Comparison of ENCODE assay signal across 8 mouse cellular contexts in the genomic region with DNA sequence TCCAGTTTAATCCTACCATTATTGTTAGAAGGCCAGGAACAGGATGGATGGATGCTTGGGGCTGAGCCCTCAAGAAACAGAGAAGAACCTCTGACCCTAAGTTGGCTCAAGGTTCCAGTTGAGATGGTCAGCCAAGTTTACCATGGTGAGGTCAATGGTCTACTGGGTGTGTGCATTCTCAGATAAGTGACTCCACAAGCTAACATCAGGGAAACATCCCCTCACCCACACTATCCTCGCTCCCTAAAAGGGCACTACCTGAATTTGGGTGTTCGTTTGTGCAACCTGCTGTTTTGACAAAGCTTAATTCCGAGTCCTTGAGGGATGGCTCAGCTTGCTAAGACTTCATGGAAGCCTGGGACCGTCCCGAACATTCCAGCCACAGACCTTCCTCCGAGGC. TPM values are rescaled to one million over a fixed set of nuclear protein-coding genes. Genes with fewer than 3 reads are reported as not detected.
A peak's percentile ranks its signal among the peaks of the same experiment; 100 is the strongest.
DNase-seq lines count a peak whose midpoint lies in the region; ATAC-seq and TF ChIP-seq lines count a peak whose summit lies in the region.

No protein-coding gene starts in this region.

- H3K36me3 ChIP-seq in heart, postnatal 0 days (replicated peaks; ENCODE audit: control insufficient read depth, insufficient read depth, low read length): no peaks in the 10 kb centered on the region
- no peaks in the 10 kb centered on the region for H3K36me3 ChIP-seq in embryonic facial prominence, embryonic 10.5 days (replicated peaks)
- H3K36me3 ChIP-seq in intestine, embryonic 16.5 days (ENCODE audit: control insufficient read depth, insufficient read depth, low read length): no peaks in the 10 kb centered on the region
- no peaks in the 10 kb centered on the region for H3K36me3 ChIP-seq in midbrain, embryonic 14.5 days (ENCODE audit: control insufficient read depth, insufficient read depth, low read length)

- no peak for TF ChIP-seq EP300 in heart, postnatal 0 days (IDR thresholded peaks at IDR 0.05; ENCODE audit: low read depth)

- 0 out of 2 replicates have a peak, but pooled peaks cover 4% of the 10 kb centered on the region for H3K27me3 ChIP-seq in heart, postnatal 0 days (ENCODE audit: control insufficient read depth, insufficient read depth, low read length)
- no peaks in the 10 kb centered on the region for H3K27me3 ChIP-seq in embryonic facial prominence, embryonic 10.5 days (replicated peaks; ENCODE audit: low read depth, poor library complexity, severe bottlenecking)
- H3K27me3 ChIP-seq in intestine, embryonic 16.5 days (replicated peaks; ENCODE audit: control insufficient read depth, insufficient read depth, low read length): no peaks in the 10 kb centered on the region
- no peaks in the 10 kb centered on the region; the same call in 1 of the 2 replicates for H3K27me3 ChIP-seq in midbrain, embryonic 14.5 days (ENCODE audit: control insufficient read depth, insufficient read depth, low read length)

- H3K9me3 ChIP-seq in heart, postnatal 0 days (replicated peaks; ENCODE audit: control insufficient read depth, low read length): no peaks in the 10 kb centered on the region
- no peaks in the 10 kb centered on the region for H3K9me3 ChIP-seq in embryonic facial prominence, embryonic 10.5 days
- H3K9me3 ChIP-seq in intestine, embryonic 16.5 days (ENCODE audit: control insufficient read depth, low read length): no peaks in the 10 kb centered on the region
- no peaks in the 10 kb centered on the region for H3K9me3 ChIP-seq in midbrain, embryonic 14.5 days (ENCODE audit: control insufficient read depth, low read length)

- H3K27ac ChIP-seq in heart, postnatal 0 days (ENCODE audit: low read depth): no peak overlapping the region
- peak overlapping the region; percentile 89; the same call in 1 of the 2 replicates for H3K27ac ChIP-seq in embryonic facial prominence, embryonic 10.5 days (replicated peaks)
- no peak overlapping the region for H3K27ac ChIP-seq in intestine, embryonic 16.5 days (ENCODE audit: low read length)
- no peak overlapping the region for H3K27ac ChIP-seq in midbrain, embryonic 14.5 days (replicated peaks; ENCODE audit: low read depth, low read length)

- peak overlapping the region; percentile 72 for H3K4me2 ChIP-seq in heart, postnatal 0 days (ENCODE audit: low read depth, low read length)
- peak overlapping the region; percentile 90 for H3K4me2 ChIP-seq in intestine, embryonic 16.5 days (ENCODE audit: low read depth, low read length)
- peak overlapping the region; percentile 92 for H3K4me2 ChIP-seq in midbrain, embryonic 14.5 days (ENCODE audit: low read length)

- peak overlapping the region; percentile 4; the same call in 1 of the 2 replicates for H3K9ac ChIP-seq in heart, postnatal 0 days (replicated peaks; ENCODE audit: low read depth, low read length)
- peak overlapping the region; percentile 75 for H3K9ac ChIP-seq in intestine, embryonic 16.5 days (ENCODE audit: low read depth, low read length)
- H3K9ac ChIP-seq in midbrain, embryonic 14.5 days (replicated peaks; ENCODE audit: low read length): no peak overlapping the region; the same call in 1 of the 2 replicates

- no peak for ATAC-seq in heart, postnatal 0 days (ENCODE audit: insufficient read depth, low read depth)
- ATAC-seq in intestine, embryonic 16.5 days: no peak
- no peak for ATAC-seq in midbrain, embryonic 14.5 days (ENCODE audit: low FRiP score, low TSS enrichment)
- no peak for ATAC-seq in CD4-positive, CD25-positive, alpha-beta regulatory T cell, adult 4 months

- no peak for DNase-seq in heart, postnatal 0 days (ENCODE audit: low spot score)
- no peak for DNase-seq in heart, adult 11 months
- DNase-seq in embryonic facial prominence, embryonic 10.5 days (ENCODE audit: low spot score): no peak
- DNase-seq in midbrain, embryonic 14.5 days: no peak
- no peak for DNase-seq in B cell, adult 2 months
- DNase-seq in layer of hippocampus, postnatal 36 days: no peak

- WGBS in heart, postnatal 0 days: 15% methylated on average over 6 of the region's 6 CpGs
- 6% methylated on average over 6 of the region's 6 CpGs for WGBS in embryonic facial prominence, embryonic 10.5 days
- 3% methylated on average over 6 of the region's 6 CpGs for WGBS in intestine, embryonic 16.5 days
- 8% methylated on average over 6 of the region's 6 CpGs for WGBS in midbrain, embryonic 14.5 days

- TF ChIP-seq CTCF in heart, postnatal 0 days (IDR thresholded peaks at IDR 0.05; ENCODE audit: low read depth): no peak

- H3K4me1 ChIP-seq in heart, postnatal 0 days (ENCODE audit: control insufficient read depth, insufficient read depth): peaks cover 11% of the 10 kb centered on the region
- H3K4me1 ChIP-seq in embryonic facial prominence, embryonic 10.5 days: peaks cover 72% of the 10 kb centered on the region
- peaks cover 29% of the 10 kb centered on the region for H3K4me1 ChIP-seq in intestine, embryonic 16.5 days (ENCODE audit: control insufficient read depth, insufficient read depth, low read length)
- peaks cover 12% of the 10 kb centered on the region; the same call in 1 of the 2 replicates for H3K4me1 ChIP-seq in midbrain, embryonic 14.5 days (ENCODE audit: control insufficient read depth, insufficient read depth, low read length)

- peak overlapping the region; percentile 52 for H3K4me3 ChIP-seq in heart, postnatal 0 days (ENCODE audit: low read depth, low read length)
- peak overlapping the region; percentile 71 for H3K4me3 ChIP-seq in embryonic facial prominence, embryonic 10.5 days
- H3K4me3 ChIP-seq in intestine, embryonic 16.5 days (ENCODE audit: low read length): peak overlapping the region; percentile 67
- H3K4me3 ChIP-seq in midbrain, embryonic 14.5 days (replicated peaks; ENCODE audit: low read depth, low read length): peak overlapping the region; percentile 55

RNA-seq across cellular contexts. Expression of gene Kcnk5, which starts 1.3 kb away (rescaled TPM):
- total RNA-seq in heart, postnatal 0 days (2014; rRNA removed; ENCODE audit: low replicate concordance): 1.8 and 3.4 TPM in 2 replicates
- polyA plus RNA-seq in heart, postnatal 0 days (2015; fragmentation: Nextera tagmentation; extraction: Ambion mirVana): 0.86 and 1.1 TPM in 2 replicates
- 9.3 and 10.7 TPM in 2 replicates for polyA plus RNA-seq in embryonic facial prominence, embryonic 10.5 days (2016; fragmentation: Nextera tagmentation; extraction: Ambion mirVana)
- 10.7 and 10.9 TPM in 2 replicates for polyA plus RNA-seq in intestine, embryonic 16.5 days (2015; fragmentation: Nextera tagmentation; extraction: Ambion mirVana)
- polyA plus RNA-seq in midbrain, embryonic 14.5 days (2014; fragmentation: Nextera tagmentation; extraction: Ambion mirVana): 0.43 and 0.88 TPM in 2 replicates
- total RNA-seq in layer of hippocampus, postnatal 36 days (2021): under 1 TPM; 0.25 to 0.38 TPM
- 1 to 10 TPM; 1.3 to 4.4 TPM for polyA plus RNA-seq in CD4-positive, CD25-positive, alpha-beta regulatory T cell, adult 4 months (2017; shearing (Covaris generic))

RNA-seq across cellular contexts. Expression of gene Saysd1, which starts 42.0 kb away (rescaled TPM):
- 1.9 and 12.6 TPM in 2 replicates for total RNA-seq in heart, postnatal 0 days (2014; rRNA removed; ENCODE audit: low replicate concordance)
- 10.4 and 10.8 TPM in 2 replicates for polyA plus RNA-seq in heart, postnatal 0 days (2015; fragmentation: Nextera tagmentation; extraction: Ambion mirVana)
- 9.2 and 11.1 TPM in 2 replicates for polyA plus RNA-seq in embryonic facial prominence, embryonic 10.5 days (2016; fragmentation: Nextera tagmentation; extraction: Ambion mirVana)
- polyA plus RNA-seq in intestine, embryonic 16.5 days (2015; fragmentation: Nextera tagmentation; extraction: Ambion mirVana): 20.2 and 21.5 TPM in 2 replicates
- polyA plus RNA-seq in midbrain, embryonic 14.5 days (2014; fragmentation: Nextera tagmentation; extraction: Ambion mirVana): 13.7 and 15.1 TPM in 2 replicates
- 1 to 10 TPM; 6.0 to 6.2 TPM for total RNA-seq in layer of hippocampus, postnatal 36 days (2021)
- polyA plus RNA-seq in CD4-positive, CD25-positive, alpha-beta regulatory T cell, adult 4 months (2017; shearing (Covaris generic)): 10 to 100 TPM; 23.8 to 34.8 TPM
